Mouse (Mus musculus): Measurements from ENCODE around the gene Stk11ip. TPM values are rescaled to one million over a fixed set of nuclear protein-coding genes. Genes with fewer than 3 reads are reported as not detected.
A peak's percentile ranks its signal among the peaks of the same experiment; 100 is the strongest.

The Stk11ip gene
- polyA plus RNA-seq (2012; rRNA removed): 15.6 and 17.3 TPM in 2 replicates

DNA sequence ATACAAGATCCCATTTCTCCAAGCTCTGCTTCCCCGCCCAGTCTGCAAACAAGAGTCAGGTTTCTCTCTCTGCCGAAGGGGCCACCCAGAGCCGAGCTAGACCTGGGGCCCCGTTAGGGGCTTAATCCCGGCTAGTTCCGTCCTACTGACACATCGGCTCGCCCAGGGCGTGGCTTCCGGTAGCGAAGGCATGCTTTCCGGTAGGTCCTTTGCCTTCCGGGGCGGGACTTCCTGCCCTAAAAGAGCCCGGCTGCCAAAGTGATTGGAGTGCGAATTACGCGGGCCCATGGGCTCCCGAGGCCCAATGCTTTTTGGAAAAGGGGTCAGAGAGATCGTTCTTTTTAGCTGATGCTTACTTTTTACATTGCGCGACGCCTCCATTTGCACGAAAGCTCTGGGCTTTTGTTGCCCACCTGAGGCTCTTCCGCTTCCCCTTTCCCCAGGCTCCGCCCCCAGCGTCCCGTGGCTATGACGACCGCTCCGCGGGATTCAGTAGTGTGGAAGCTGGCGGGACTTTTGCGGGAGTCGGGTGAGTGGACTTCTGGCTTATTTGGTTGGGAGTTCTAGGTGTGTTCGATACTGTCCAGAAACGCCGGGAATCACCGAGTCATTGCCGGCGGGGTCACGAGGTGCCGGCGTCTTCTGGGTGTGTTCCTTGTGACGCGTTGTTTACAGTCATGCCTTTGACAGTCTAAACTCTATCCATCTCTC lies at the start of gene Stk11ip:
Stk11ip (plus strand) TSS at position 209 of the 711 bp plus-strand sequence.
- DNase-seq (ENCODE audit: low read depth, low spot score): peak; percentile 75
- under 1% methylated on average over 46 of the region's 46 CpGs for WGBS

GRCm38 (mm10) chr1:75476441-75476840 lies 44.9 kb upstream of the Stk11ip start:
- DNase-seq (ENCODE audit: low read depth, low spot score): no peak
- WGBS: 98% methylated on average over 11 of the region's 11 CpGs

- peak; percentile 43 for DNase-seq (ENCODE audit: low read depth, low spot score)
- WGBS: 17% methylated on average over 35 of the region's 35 CpGs
Observed at GRCm38 (mm10) chr1:75477264-75477965, 43.9 kb upstream of the Stk11ip start.

DNA sequence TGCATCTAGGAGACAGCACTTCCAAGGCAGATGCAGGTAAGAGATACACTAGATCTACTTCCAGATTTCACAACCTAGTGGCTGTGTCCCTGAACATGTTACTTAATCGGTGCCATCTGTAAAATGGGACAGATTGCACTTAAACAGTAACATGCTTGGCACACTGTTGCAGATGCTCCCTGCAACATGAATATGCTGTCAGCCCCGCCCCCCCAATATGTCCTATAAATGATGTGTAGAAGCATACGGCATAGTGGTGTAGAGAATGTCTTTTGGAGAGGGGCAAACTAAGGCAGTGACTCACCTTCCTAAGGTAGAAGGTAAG lies 43.4 kb upstream of the Stk11ip start:
- DNase-seq (ENCODE audit: low read depth, low spot score): no peak
- WGBS: 46% methylated on average over 3 of the region's 3 CpGs

GRCm38 (mm10) chr1:75478497-75478896 lies 42.8 kb upstream of the Stk11ip start:
- 1% methylated on average over 22 of the region's 25 CpGs for WGBS
- no peak for DNase-seq (ENCODE audit: low read depth, low spot score)

DNA sequence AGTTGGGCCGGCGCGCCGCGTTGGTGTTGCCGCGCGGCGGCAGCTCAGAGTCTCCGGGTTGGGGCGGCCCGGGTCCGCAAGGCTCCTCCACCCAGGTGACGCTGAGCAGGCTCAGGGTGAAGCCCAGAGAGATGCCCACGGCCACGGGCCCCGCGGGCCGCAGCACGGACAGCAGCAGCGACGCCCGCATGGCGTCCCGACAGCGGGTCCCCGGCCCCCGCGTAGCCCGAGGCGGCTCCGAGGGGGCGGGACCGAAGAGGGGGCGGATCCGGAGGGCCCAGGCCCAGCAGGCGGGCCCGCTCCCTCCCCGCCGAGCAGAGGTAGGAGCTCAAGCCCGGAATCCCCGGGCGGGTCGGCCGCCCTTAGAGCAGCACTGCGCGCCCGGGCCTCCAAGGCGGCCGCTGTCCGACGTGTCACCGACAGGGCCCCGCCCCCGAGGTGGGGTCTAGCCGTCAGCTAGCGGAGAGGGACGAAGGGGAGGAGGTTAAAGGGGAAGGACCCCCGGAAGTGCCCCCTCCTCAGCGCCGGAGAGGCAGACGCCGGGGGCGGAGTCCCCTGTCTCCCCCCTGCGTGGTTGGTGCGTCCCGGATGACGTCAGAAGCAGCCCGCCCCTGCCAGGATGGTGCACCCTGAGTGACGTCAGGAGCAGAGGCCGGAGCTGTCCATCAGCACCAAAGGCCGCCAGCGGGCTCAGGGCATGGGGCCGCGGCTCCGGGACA lies 42.3 kb upstream of the Stk11ip start, which contains the start of the genes Chpf and Tmem198:
Chpf (minus strand) TSS at position 392 of the 719 bp plus-strand sequence.
Tmem198 (plus strand) TSS at position 617 of the 719 bp plus-strand sequence.
- under 1% methylated on average over 71 of the region's 76 CpGs for WGBS
- peak; percentile 62 for DNase-seq (ENCODE audit: low read depth, low spot score)

DNA sequence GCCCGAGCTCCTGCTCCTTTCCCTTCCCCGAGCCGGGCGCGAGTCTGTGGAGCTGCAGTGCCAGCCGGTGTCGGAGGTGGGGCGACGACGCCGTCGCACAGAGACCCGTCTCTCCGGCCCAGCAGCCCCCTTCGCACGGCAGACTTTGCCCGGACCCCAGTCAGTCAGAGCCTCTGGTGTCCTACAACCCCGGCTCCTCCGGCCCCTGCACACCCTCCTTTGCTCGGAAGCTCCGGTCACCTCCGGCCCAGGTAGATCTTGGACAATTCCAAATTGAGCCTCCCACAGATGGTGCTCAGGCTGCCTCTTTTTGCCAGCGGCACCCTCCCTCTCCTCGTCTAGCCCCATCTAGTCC lies 41.7 kb upstream of the Stk11ip start:
- DNase-seq (ENCODE audit: low read depth, low spot score): no peak
- WGBS: 2% methylated on average over 24 of the region's 24 CpGs

GRCm38 (mm10) chr1:75480036-75480435 lies 41.3 kb upstream of the Stk11ip start:
- no peak for DNase-seq (ENCODE audit: low read depth, low spot score)
- WGBS: 20% methylated on average over 13 of the region's 13 CpGs

- DNase-seq (ENCODE audit: low read depth, low spot score): no peak
- 85% methylated on average over 7 of the region's 7 CpGs for WGBS
Observed at GRCm38 (mm10) chr1:75480735-75481134, 40.6 kb upstream of the Stk11ip start.

DNA sequence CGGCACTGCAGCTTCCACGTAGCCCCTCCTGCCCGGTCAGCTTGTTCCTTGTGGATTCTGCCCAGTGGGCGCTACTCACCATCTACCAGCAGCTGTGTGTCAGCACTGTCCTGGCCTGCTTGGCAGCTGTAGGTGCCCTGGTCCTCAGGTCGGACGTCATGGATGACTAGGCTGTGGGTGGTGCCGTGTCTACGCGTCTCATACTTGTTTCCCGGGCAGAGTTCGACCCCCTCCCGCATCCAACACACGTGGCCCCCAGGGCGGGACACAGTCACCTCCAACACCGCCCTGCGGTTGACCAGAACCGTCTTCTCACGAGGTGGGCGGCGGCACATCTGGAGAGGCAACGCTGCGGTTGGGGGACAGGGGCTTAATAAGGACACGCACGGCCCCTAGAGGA lies 34.8 kb upstream of the Stk11ip start:
- DNase-seq (ENCODE audit: low read depth, low spot score): no peak
- 23% methylated on average over 24 of the region's 24 CpGs for WGBS

GRCm38 (mm10) chr1:75487040-75487404 lies 34.3 kb upstream of the Stk11ip start:
- no peak for DNase-seq (ENCODE audit: low read depth, low spot score)
- WGBS: 8% methylated on average over 13 of the region's 13 CpGs

DNA sequence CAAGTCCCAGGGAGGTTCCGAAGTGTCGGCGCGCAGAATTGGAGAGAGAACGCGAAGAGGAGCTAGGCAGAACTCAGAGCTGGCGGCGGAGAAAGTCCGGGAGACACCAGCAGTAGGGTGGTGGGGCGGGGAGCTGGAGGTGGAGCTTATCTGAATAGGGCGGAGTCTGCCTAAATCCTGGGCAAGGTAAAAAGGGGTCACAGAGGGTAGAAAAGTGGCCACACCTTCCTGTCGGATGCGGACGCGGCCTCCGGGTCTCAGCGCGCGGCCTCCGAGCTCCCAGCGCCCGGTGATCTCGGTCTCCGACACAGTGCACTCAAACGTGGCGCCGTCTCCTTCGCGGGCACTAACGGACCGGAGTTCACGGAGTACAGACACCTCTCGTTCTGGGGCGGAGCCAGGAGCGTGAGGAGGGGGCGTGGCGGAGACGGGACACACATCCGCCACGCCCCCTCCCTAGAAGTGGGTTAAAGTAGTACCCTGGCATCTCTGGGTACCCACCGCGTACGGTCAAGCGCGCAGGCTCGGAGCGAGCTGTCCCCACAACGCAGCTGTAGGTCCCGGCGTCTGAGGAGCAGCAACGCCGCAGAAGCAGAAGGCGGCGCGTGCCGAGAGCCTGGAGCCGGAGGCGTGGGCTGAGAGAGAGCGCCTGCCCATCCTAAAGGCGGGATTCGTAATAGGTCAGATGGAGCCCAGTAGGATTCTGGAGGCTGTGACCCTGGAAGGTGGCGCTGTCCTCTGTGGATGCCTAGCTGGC lies 33.7 kb upstream of the Stk11ip start:
- no peak for DNase-seq (ENCODE audit: low read depth, low spot score)
- under 1% methylated on average over 62 of the region's 62 CpGs for WGBS

DNA sequence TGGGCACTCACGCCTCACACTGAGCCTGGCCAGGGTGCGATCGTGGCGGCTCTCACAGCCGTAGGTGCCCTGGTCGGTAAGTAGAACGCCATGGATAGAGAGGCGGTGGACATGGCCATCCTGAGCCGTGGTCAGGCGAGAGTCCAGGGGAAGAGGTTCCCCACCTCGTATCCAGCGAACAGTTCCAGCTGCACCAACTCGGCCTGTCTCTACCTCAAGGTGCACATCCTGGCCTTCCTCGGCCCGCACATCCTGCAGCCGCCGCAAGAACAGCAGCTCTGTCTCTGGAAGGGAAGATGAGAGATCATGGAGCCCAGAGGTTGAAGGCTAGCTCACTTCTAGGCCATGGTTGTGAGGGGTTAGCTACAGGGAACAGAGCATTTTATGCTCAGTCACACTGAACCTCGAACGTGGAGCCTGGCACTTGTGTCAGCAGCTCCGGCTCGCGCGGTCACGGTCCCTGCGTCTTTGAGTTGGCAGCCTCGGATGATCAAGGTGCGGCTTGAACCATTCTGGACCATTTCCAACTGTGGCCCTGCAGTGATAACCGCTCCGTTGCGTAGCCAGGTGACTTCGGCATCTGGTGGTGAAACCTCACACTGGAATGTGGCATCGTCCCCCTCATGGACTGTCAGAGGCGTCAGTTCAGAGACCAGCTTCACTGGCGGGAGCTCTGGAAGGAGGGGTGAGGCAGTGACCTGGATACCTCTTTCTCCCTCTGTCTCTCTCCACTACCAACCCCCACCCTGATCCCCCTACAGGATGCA lies 30.4 kb upstream of the Stk11ip start:
- 88% methylated on average over 34 of the region's 34 CpGs for WGBS
- no peak for DNase-seq (ENCODE audit: low read depth, low spot score)

- no peak for DNase-seq (ENCODE audit: low read depth, low spot score)
- 80% methylated on average over 24 of the region's 24 CpGs for WGBS
Observed at GRCm38 (mm10) chr1:75492579-75493170, 28.7 kb upstream of the Stk11ip start.

DNA sequence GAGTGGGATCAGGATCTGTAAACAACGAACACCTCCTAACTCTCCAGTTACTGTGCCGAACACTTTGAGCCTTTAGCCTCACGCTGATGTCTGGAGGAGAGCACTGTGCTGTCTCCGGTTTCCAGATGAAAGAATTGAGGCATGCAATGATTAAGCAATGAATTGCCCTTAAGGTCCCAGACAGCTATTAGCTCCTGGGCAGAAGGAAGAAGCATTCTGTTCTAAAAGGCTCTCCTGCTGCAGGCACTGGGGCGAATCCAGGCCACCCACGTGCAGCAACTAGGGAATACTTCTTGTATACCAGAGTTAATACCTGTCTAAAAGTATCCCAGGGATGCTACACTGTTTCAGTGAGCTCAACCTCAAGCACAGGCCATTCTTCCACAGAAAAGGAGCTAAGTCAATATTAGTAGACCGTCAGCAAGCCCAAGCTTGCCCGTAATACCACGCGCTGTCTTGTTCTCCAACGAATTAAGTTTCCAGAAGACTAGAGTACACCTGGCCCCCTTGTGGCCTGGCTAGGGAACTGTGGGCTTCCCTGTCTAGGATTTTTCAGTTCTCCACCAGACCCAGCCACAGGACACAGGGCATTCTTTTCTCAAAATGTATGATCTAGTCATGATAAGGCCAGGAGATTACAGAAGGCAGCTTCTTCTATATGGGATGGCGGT lies 26.3 kb upstream of the Stk11ip start:
- no peak for DNase-seq (ENCODE audit: low read depth, low spot score)
- 50% methylated on average over 12 of the region's 12 CpGs for WGBS

GRCm38 (mm10) chr1:75498897-75499296 lies 22.4 kb upstream of the Stk11ip start:
- WGBS: 87% methylated on average over 4 of the region's 4 CpGs
- no peak for DNase-seq (ENCODE audit: low read depth, low spot score)

DNA sequence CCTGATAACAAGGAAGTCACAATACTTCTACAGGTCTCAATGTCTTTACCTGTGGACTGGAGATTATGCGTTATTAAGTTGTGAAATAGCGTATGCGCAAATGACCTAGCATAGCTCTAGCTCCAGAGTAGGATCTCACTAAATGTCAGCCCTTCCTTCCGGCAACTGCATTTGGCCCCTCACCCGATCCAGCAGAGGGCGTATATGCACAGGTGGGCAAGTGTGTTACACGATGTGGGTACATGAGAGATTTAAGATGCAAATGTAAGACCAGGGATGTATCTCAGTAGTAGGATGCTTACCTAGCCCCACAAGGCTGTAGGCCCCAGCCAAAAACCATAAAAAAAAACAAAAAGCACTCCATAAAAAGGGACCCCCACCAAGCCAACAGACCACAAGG lies 21.9 kb upstream of the Stk11ip start:
- WGBS: 72% methylated on average over 7 of the region's 7 CpGs
- DNase-seq (ENCODE audit: low read depth, low spot score): no peak

- WGBS: 94% methylated on average over 9 of the region's 9 CpGs
- no peak for DNase-seq (ENCODE audit: low read depth, low spot score)
Observed at GRCm38 (mm10) chr1:75501905-75502304, 19.4 kb upstream of the Stk11ip start.

Measured in large intestine, adult 2 months (tissue).